Mouse (Mus musculus) kidney, adult 11 months (tissue): ENCODE data around the gene Amy2a1.
"Not testable (repeated sequence)": the region's sequence is repeated elsewhere in the genome, so short reads cannot be mapped to it uniquely, and the experiment has no call there.

Source experiments
- DNase-seq: peaks from one replicate; pipeline ENCODE4 v3.0.0; 2022

Gene Amy2a1

DNA sequence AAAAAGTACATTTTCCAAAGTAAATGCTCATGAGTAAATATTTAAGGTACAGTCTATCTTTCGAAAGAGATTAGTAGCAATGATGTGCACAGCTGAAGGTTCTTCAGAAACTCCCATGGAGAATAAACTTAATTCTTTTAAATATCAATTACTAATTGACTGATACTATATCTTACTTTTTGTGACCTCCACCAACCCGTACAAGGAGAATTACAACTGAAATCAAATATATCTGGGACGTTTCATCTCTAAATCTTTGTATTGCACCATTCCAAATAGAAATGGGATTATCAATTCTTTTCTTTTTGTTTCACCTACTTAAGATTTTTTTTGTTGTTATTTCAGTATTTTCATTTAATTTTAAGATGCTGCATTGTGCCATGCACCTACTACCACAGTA is at the start of gene Amy2a1:
TSS of gene Amy2a1 (minus strand) at position 101 of the 400 bp plus-strand sequence.
- not testable (repeated sequence) for DNase-seq

DNA sequence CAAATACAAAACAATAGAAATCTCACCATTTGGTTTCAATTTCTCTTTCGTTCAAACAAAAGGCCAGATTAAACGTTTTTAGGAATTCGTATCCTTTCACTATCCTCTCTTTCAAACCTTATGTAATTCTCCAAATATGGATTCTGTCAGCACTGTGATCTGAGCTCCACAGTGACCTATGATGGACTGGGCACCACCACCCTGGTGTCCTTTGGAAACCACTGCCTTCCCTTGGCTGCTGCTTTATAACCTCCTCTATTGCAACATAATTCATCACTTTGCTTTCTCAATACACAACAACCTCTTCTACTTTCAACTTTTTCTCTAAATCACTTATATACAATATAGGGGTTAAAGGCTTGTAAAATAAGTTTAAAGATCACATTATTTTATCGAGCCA is 42.4 kb upstream of the Amy2a1 start:
- DNase-seq = no peak

- DNase-seq = no peak
Observed at GRCm38 (mm10) chr3:113574138-113574537, 41.9 kb upstream of the Amy2a1 start.

GRCm38 (mm10) chr3:113572158-113572557 is 39.9 kb upstream of the Amy2a1 start:
- no peak for DNase-seq

GRCm38 (mm10) chr3:113539692-113540091 is 7.5 kb upstream of the Amy2a1 start:
- no peak for DNase-seq
